Mouse (Mus musculus) E14TG2a.4 (cell line): ENCODE measurements around the gene Gm49387.

Experiments
- H3K27me3 ChIP-seq: 2 replicates; pipeline ENCODE4 v1.6.1; 2014; ENCODE audit warnings: low read length, control low read depth; ENCODE audit not compliant: insufficient read depth
- H3K36me3 ChIP-seq: 2 replicates; pipeline ENCODE4 v1.6.1; 2014; ENCODE audit warnings: low read length, control low read depth; ENCODE audit not compliant: insufficient read depth
- H3K4me1 ChIP-seq: replicated peaks from 2 replicates; pipeline ENCODE4 v1.6.1; 2014; ENCODE audit warnings: low read depth, low read length, control low read depth
- H3K4me3 ChIP-seq: replicated peaks from 2 replicates; pipeline ENCODE4 v1.5.1; 2014; ENCODE audit warnings: mild to moderate bottlenecking, low read length
- H3K9me3 ChIP-seq: 2 replicates; pipeline ENCODE4 v1.6.1; 2014; ENCODE audit warnings: low read length, control low read depth
- CTCF ChIP-seq: conservative IDR thresholded peaks from 2 replicates; pipeline ENCODE4 v1.5.1; 2014; ENCODE audit warnings: low read length
- NANOG ChIP-seq: IDR thresholded peaks from 2 replicates; pipeline ENCODE4 v1.6.1; 2014; ENCODE audit warnings: borderline replicate concordance, low read length, mixed read lengths
- POU5F1 ChIP-seq: IDR thresholded peaks from 2 replicates; pipeline ENCODE4 v1.6.1; 2014; ENCODE audit warnings: low read length, borderline replicate concordance

The Gm49387 gene

DNA sequence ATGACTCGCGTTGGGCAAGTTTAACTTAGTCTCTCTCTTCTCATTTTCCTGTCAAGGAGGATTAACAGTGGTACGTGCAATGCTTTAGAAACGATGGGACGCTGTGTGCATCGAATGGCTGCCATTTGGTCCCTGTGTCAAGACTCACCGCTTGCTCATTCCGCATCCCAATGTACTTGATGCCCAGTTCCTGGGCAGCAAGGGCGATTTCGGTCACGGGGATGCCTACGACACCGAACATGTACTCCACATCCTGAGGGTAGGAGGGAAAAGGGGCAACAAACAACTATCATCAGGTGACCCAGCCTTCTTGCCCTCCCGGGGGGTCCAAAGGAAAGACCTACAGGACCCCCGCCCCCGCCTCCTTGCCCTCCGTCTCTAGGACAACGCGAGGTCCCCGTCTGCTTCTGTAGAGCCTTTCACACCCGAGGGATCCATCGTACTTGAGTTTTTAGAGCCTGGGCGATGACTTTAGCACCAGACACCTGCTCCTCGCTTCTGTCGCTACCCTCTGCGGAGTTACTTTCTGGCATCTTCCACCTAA is at the start of gene Gm49387:
Gene Gm49387, minus strand, starts transcription at position 533 of the 544 bp plus-strand sequence.
- no peaks in the 10 kb centered on the region for H3K9me3 ChIP-seq
- no peaks in the 10 kb centered on the region for H3K36me3 ChIP-seq
- H3K4me1 ChIP-seq = peaks cover 25% of the 10 kb centered on the region
- H3K27me3 ChIP-seq = no peaks in the 10 kb centered on the region
- no peak for TF ChIP-seq NANOG
- TF ChIP-seq CTCF = no peak
- TF ChIP-seq POU5F1 = no peak
- peak within 1 kb of the TSS; percentile 91 for H3K4me3 ChIP-seq

DNA sequence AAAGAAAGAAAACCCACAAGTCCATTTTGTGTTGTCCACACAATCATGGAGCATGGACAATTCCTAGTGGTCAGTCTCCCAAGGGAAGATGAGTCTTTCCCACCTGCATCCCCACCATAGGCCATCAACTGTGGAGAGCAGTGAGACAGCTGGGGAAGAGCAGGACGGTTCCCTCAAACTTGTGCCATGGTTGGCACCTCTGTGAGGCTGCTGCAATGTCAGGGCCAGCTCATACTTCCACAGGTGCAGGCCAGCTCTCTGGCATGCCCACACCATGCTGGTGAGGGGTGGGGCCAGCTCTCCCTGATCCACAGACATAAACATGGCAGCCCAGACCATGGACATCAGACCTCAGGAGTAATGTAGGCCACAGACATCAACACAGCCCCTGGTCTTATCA is 45.6 kb upstream of the Gm49387 start:
- H3K36me3 ChIP-seq = no peaks in the 10 kb centered on the region
- no peaks in the 10 kb centered on the region for H3K27me3 ChIP-seq
- H3K9me3 ChIP-seq = no peaks in the 10 kb centered on the region
- TF ChIP-seq POU5F1 (no peak), CTCF (no peak), NANOG (no peak)
- H3K4me3 ChIP-seq = no peak overlapping the region
- H3K4me1 ChIP-seq = 0 out of 2 replicates have a peak, but pooled peaks cover 2% of the 10 kb centered on the region

DNA sequence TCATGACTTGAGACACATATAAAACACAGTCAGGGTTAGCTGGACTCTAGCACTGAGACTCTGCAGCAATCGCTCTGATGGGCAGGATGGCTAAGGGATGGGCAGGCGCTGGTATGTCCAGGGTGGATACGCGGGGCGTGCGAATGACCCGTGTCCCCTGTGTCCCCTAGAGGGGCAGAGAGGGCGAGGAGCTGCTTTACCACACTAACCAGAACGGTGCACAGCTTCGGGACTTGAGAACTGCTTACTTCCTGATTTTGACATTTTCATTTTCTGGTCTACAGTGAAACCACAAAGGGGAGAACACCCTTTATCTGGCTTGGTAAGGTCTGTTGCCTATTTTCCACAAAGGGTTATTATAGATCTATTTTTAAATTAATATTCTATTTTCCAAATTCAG is 45.0 kb upstream of the Gm49387 start:
- H3K4me3 ChIP-seq = no peak overlapping the region
- H3K9me3 ChIP-seq = no peaks in the 10 kb centered on the region
- H3K27me3 ChIP-seq = peaks cover 3% of the 10 kb centered on the region; the same call in 1 of the 2 replicates
- TF ChIP-seq POU5F1 (no peak), NANOG (no peak)
- no peaks in the 10 kb centered on the region for H3K36me3 ChIP-seq
- H3K4me1 ChIP-seq = 0 out of 2 replicates have a peak, but pooled peaks cover 2% of the 10 kb centered on the region

- peaks cover 6% of the 10 kb centered on the region; the same call in 1 of the 2 replicates for H3K27me3 ChIP-seq
- H3K4me3 ChIP-seq = no peak overlapping the region
- TF ChIP-seq POU5F1 = no peak
- TF ChIP-seq NANOG = no peak
- no peak for TF ChIP-seq CTCF
- 0 out of 2 replicates have a peak, but pooled peaks cover 2% of the 10 kb centered on the region for H3K4me1 ChIP-seq
- no peaks in the 10 kb centered on the region for H3K9me3 ChIP-seq
- no peaks in the 10 kb centered on the region for H3K36me3 ChIP-seq
These were observed 43.8 kb upstream of the Gm49387 start for GRCm38 (mm10) chr14:31684343-31685040.

GRCm38 (mm10) chr14:31683610-31684009 is 42.9 kb upstream of the Gm49387 start:
- H3K27me3 ChIP-seq = peaks cover 6% of the 10 kb centered on the region; the same call in 1 of the 2 replicates
- no peaks in the 10 kb centered on the region for H3K9me3 ChIP-seq
- 0 out of 2 replicates have a peak, but pooled peaks cover 2% of the 10 kb centered on the region for H3K4me1 ChIP-seq
- no peak for TF ChIP-seq POU5F1
- no peak for TF ChIP-seq CTCF
- no peak for TF ChIP-seq NANOG
- H3K4me3 ChIP-seq = no peak overlapping the region
- no peaks in the 10 kb centered on the region for H3K36me3 ChIP-seq

- Histone ChIP-seq H3K4me1 (no peaks in the 10 kb centered on the region), H3K4me3 (no peak overlapping the region), H3K9me3 (no peaks in the 10 kb centered on the region), H3K36me3 (no peaks in the 10 kb centered on the region), H3K27me3 (peaks cover 6% of the 10 kb centered on the region; the same call in 1 of the 2 replicates)
- TF ChIP-seq NANOG (no peak), POU5F1 (no peak), CTCF (no peak)
These were observed 41.4 kb upstream of the Gm49387 start for GRCm38 (mm10) chr14:31681931-31682555.

DNA sequence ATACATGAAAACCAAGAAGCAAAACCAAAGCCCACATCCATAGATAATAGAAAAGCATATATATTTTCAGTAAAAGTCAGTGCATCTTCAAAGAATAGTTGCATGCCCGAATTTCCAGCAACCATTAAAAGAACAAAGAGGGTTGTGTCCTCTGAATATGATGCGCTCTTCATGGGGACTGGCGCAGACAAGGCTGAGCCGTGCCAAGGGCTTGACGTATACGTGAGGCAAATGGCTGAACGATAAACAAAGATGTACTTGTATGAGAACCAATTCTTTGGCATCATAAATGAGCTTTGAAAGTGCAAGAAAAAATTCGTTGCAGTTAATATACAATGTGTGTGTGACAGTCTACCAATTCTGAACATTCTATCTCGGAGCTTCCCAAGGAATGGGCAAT is 40.6 kb upstream of the Gm49387 start:
- peaks cover 6% of the 10 kb centered on the region; the same call in 1 of the 2 replicates for H3K27me3 ChIP-seq
- no peaks in the 10 kb centered on the region for H3K4me1 ChIP-seq
- H3K9me3 ChIP-seq = no peaks in the 10 kb centered on the region
- TF ChIP-seq NANOG (no peak), POU5F1 (no peak), CTCF (no peak)
- H3K36me3 ChIP-seq = no peaks in the 10 kb centered on the region
- H3K4me3 ChIP-seq = no peak overlapping the region

DNA sequence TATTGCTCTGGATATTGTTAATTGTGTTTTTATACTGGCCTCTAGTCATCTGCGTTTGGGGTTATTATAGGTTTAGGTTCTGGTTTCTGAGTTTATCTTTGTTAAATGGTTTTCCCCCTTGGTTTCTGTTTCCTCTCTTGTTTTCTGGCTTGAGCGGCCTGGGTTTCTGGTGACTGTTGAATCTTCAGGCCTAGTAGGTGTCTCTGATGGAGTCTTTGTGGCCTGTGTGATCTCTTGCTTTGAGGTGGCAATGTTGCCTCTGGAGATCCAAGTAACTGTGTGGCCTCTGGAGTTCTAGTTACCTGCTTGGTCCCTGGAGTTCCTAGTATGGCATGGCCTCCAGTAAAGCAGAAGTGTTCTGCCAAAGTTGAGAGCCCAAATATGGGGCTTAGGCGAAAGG is 40.0 kb upstream of the Gm49387 start:
- H3K4me1 ChIP-seq = no peaks in the 10 kb centered on the region
- no peaks in the 10 kb centered on the region for H3K36me3 ChIP-seq
- H3K9me3 ChIP-seq = no peaks in the 10 kb centered on the region
- H3K27me3 ChIP-seq = peaks cover 6% of the 10 kb centered on the region; the same call in 1 of the 2 replicates
- no peak overlapping the region for H3K4me3 ChIP-seq
- TF ChIP-seq NANOG = no peak
- TF ChIP-seq CTCF = no peak
- no peak for TF ChIP-seq POU5F1
